Mouse (Mus musculus): ENCODE data around the gene Prr19. TPM values are rescaled to one million over a fixed set of nuclear protein-coding genes. Genes with fewer than 3 reads are reported as not detected.

Prr19 gene
- polyA plus RNA-seq, 1 experiment from 2014 or later = 0.18 TPM

- ATAC-seq = no peak
- TF ChIP-seq CTCF (IDR thresholded peaks at IDR 0.05) = no peak
- no peak for DNase-seq (ENCODE audit: low read depth, low spot score)
- CTCF ChIA-PET = interaction anchor here (3.5 kb wide), 1 partner anchor 26 kb away, joined by 15 read pairs; the partner anchor contains the start of gene Megf8
- H3K27me3 ChIP-seq = no peaks in the 10 kb centered on the region
- in situ Hi-C loops (cut with MboI; ENCODE audit: low pct_unique_long_range_greater_than_20kb) = no loop called here
- POLR2A ChIA-PET = no interaction called here
Measured at GRCm38 (mm10) chr7:25290463-25290862, 10.7 kb upstream of the Prr19 start.

DNA sequence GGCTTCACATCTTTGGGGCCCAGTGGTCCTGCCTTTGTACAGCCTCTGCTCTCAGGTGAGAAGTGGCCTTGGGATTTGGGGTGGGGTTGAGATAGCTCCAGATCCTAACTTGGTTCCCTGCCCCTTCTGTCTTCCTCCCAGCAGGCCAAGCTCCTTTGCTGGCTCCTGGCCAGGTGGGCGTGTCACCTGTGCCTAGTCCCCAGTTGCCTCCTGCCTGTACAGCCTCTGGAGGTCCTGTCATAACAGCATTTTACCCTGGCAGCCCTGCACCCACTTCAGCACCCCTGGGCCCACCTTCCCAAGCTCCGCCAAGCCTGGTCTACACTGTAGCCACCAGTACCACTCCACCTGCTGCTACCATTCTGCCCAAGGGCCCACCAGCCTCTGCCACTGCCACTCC, 10.3 kb upstream of the Prr19 start:
- CTCF ChIA-PET = interaction anchor here (0.9 to 3.5 kb wide), 2 partner anchors 22 to 26 kb away, joined by 3 to 15 read pairs; partner anchors contain the start of gene Megf8
- DNase-seq (ENCODE audit: low read depth, low spot score) (no peak), ATAC-seq (no peak)
- H3K27me3 ChIP-seq = no peaks in the 10 kb centered on the region
- no peak for TF ChIP-seq CTCF (IDR thresholded peaks at IDR 0.05)
- POLR2A ChIA-PET = interaction anchor here (2.1 to 3.2 kb wide), 2 partner anchors 7 to 11 kb away, joined by 6 to 10 read pairs; no protein-coding TSS in a partner anchor
- in situ Hi-C loops (cut with MboI; ENCODE audit: low pct_unique_long_range_greater_than_20kb) = no loop called here

DNA sequence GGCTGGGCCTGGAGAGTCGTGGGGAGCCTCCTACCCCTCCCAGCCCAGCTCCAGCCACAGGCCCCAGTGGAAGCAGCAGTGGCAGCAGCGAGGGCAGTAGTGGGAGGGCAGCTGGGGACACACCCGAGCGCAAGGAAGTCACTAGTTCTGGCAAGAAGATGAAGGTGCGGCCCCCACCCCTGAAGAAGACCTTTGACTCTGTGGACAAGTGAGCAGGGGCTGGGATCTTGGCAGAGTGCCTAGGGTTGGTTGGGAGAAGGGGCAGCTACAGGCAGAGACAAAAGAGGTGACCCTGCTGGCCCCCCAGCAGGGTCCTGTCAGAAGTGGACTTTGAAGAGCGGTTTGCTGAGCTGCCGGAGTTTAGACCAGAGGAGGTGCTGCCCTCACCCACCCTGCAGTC, 9.1 kb upstream of the Prr19 start:
- DNase-seq (ENCODE audit: low read depth, low spot score) (no peak), ATAC-seq (no peak)
- in situ Hi-C loops (cut with MboI; ENCODE audit: low pct_unique_long_range_greater_than_20kb) = no loop called here
- POLR2A ChIA-PET = interaction anchor here (2.1 to 3.2 kb wide), 2 partner anchors 8 to 12 kb away, joined by 6 to 10 read pairs; no protein-coding TSS in a partner anchor
- TF ChIP-seq CTCF (IDR thresholded peaks at IDR 0.05) = no peak
- CTCF ChIA-PET = interaction anchor here (1.2 to 3.5 kb wide), 3 partner anchors 8 to 29 kb away, joined by 3 to 15 read pairs (median 3); partner anchors contain the start of gene Megf8
- H3K27me3 ChIP-seq = no peaks in the 10 kb centered on the region

- ChIA-PET POLR2A (interaction anchor here (3.2 kb wide), 1 partner anchor 9 kb away, joined by 10 read pairs; no protein-coding TSS in a partner anchor), CTCF (interaction anchor here (1.3 to 1.4 kb wide), 2 partner anchors 20 to 28 kb away, joined by 3 read pairs; no protein-coding TSS in a partner anchor)
- no peak for DNase-seq (ENCODE audit: low read depth, low spot score)
- H3K27me3 ChIP-seq = no peaks in the 10 kb centered on the region
- in situ Hi-C loops (cut with MboI; ENCODE audit: low pct_unique_long_range_greater_than_20kb) = no loop called here
- ATAC-seq = no peak
- TF ChIP-seq CTCF (IDR thresholded peaks at IDR 0.05) = no peak
Measured at GRCm38 (mm10) chr7:25293191-25293739, 7.9 kb upstream of the Prr19 start.

DNA sequence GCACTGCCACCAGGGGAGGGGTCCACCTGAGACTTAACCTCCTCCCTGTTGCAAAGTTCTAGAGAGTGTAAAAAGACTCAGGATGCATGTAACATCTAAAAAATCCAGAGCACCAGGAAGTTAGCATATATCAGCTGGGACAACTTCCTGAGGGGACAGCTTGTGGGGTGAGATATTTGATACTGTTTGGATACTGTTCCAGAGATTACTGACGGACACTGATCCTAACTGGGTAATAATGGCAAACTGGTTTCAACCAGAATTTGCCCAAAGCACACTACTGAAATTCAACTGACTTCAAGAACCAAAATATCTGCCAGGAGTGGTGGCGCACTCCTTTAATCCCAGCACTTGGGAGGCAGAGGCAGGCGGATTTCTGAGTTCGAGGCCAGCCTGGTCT, 6.7 kb upstream of the Prr19 start:
- ChIA-PET POLR2A (no interaction called here), CTCF (interaction anchor here (1.1 to 1.4 kb wide), 2 partner anchors 19 to 22 kb away, joined by 3 read pairs; partner anchors contain the start of gene Megf8)
- TF ChIP-seq CTCF (IDR thresholded peaks at IDR 0.05) = no peak
- in situ Hi-C loops (cut with MboI; ENCODE audit: low pct_unique_long_range_greater_than_20kb) = no loop called here
- H3K27me3 ChIP-seq = no peaks in the 10 kb centered on the region
- DNase-seq (ENCODE audit: low read depth, low spot score) = no peak
- no peak for ATAC-seq

DNA sequence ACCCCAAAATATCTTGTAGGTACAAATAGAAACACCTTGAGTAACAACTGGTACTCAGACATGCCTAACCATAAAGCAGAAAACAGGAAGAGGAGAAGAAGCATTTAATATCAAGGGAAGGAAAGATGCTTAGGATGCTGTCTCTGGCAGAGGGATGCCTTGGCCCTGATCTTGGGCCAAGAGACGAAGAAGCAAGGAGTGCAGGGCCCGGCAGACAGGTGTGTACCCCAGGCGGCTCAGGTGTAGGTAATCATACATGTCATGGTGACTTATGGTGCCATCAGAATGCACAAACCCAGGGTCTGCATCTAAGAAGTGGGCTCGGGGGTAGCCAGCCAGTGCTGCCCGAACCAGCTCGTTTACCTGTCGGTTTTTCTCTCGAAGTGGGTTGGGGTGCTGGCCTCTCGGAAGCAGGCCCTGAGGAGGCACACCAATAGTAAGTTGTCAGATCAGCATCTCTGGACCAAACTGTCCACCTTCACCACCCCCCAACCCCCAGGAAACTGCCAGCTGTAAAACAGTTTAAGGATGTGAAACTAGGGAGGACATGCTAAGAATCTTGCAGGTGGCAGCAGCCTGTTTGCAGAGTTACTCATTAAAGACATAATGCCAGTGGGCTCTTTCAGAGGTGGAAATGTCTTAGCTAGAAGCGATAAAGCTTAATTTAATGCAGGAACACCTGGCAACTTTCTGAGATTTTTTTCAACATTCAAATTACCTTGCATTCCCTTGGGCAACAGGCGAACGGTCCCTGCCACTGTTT, 6.1 kb upstream of the Prr19 start:
- ATAC-seq = no peak
- POLR2A ChIA-PET = no interaction called here
- CTCF ChIA-PET = interaction anchor here (1.1 to 1.4 kb wide), 4 partner anchors 19 to 95 kb away, joined by 3 to 5 read pairs (median 4); partner anchors contain the start of gene Megf8
- no peak for DNase-seq (ENCODE audit: low read depth, low spot score)
- TF ChIP-seq CTCF (IDR thresholded peaks at IDR 0.05) = no peak
- no peaks in the 10 kb centered on the region for H3K27me3 ChIP-seq
- in situ Hi-C loops (cut with MboI; ENCODE audit: low pct_unique_long_range_greater_than_20kb) = no loop called here

DNA sequence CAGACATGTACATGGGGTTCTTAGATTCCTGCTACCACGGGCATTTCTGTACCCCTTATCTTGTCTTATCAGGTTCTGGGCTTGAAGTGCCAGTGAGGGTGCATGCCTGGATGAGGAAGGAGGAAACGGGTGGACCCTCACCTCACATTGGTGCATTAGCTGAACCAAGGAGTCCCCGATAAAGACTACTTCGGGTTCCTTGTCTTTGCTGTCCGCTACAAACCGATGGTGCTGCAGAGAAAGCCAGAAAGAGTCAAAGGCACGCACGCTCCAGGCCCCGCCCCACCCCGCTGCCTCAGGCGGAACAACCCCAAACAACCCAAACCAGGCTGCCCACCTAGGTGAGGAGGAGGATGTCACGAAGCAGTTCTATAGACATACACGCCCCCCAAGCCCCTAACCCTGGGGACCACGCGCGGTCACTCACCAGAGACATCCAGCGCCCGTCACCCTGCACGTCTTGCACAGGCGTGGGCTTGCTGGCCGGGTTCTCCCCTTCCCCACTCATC, 4.2 kb upstream of the Prr19 start:
- POLR2A ChIA-PET = interaction anchor here (1.1 kb wide), 2 partner anchors 16 to 17 kb away, joined by 3 to 5 read pairs; no protein-coding TSS in a partner anchor
- in situ Hi-C loops (cut with MboI; ENCODE audit: low pct_unique_long_range_greater_than_20kb) = no loop called here
- ATAC-seq = no peak

GRCm38 (mm10) chr7:25297454-25298325, 3.5 kb upstream of the Prr19 start, which contains the start of gene Pafah1b3:
Pafah1b3 (minus strand) TSS chr7:25297986.
- no peak for TF ChIP-seq CTCF (IDR thresholded peaks at IDR 0.05)
- in situ Hi-C loops (cut with MboI; ENCODE audit: low pct_unique_long_range_greater_than_20kb) = no loop called here
- ChIA-PET POLR2A (interaction anchor here (0.8 to 1.2 kb wide), 6 partner anchors 11 to 19 kb away, joined by 3 to 5 read pairs (median 3); partner anchors contain the start of gene Megf8), CTCF (interaction anchor here (0.7 to 2.0 kb wide), 15 partner anchors 9 to 192 kb away, joined by 3 to 17 read pairs (median 4); partner anchors contain the start of genes Gsk3a and Megf8)
- no peaks in the 10 kb centered on the region for H3K27me3 ChIP-seq
- no peak for DNase-seq (ENCODE audit: low read depth, low spot score)
- peak; percentile 84 for ATAC-seq

More for the DNA sequence above, 4.2 kb upstream of the Prr19 start:
- no peak for TF ChIP-seq CTCF (IDR thresholded peaks at IDR 0.05)
- no peaks in the 10 kb centered on the region for H3K27me3 ChIP-seq
- CTCF ChIA-PET = interaction anchor here (0.9 to 2.0 kb wide), 7 partner anchors 8 to 105 kb away, joined by 3 to 17 read pairs (median 4); partner anchors contain the start of gene Megf8
- no peak for DNase-seq (ENCODE audit: low read depth, low spot score)

GRCm38 (mm10) chr7:25303003-25303684, 1.9 kb downstream of the Prr19 start:
- in situ Hi-C loops (cut with MboI; ENCODE audit: low pct_unique_long_range_greater_than_20kb) = no loop called here
- ChIA-PET CTCF (interaction anchor here (3.4 kb wide), 1 partner anchor 13 kb away, joined by 14 read pairs; the partner anchor contains the start of gene Megf8), POLR2A (no interaction called here)
- H3K27me3 ChIP-seq = peaks cover 12% of the 10 kb centered on the region
- no peak for ATAC-seq
- no peak for TF ChIP-seq CTCF (IDR thresholded peaks at IDR 0.05)
- DNase-seq (ENCODE audit: low read depth, low spot score) = no peak

Data from Patski (cell line).